Mouse (Mus musculus) forebrain, postnatal 0 days (tissue): ENCODE results near the gene Snrnp70. TPM values are rescaled to one million over a fixed set of nuclear protein-coding genes. Genes with fewer than 3 reads are reported as not detected.

ENCODE experiments used
- ATAC-seq: fragments of 200-750 bp; cut with Nextera tagmentation; 2 replicates; pipeline ENCODE4 v1.8.0; 2017; ENCODE audit warnings: mild to moderate bottlenecking, moderate library complexity
- DNase-seq: peaks from one replicate; pipeline ENCODE4 v3.0.0-alpha.2; 2015
- H3K27ac ChIP-seq: fragments of 300-500 bp; sonication (generic); 2 replicates; pipeline ENCODE4 v1.5.1; 2014; ENCODE audit warnings: low read depth, mild to moderate bottlenecking, antibody characterized with exemption, low read length, moderate library complexity, mixed read lengths
- H3K27me3 ChIP-seq: fragments of 300-500 bp; sonication (generic); 2 replicates; pipeline ENCODE4 v1.6.1; 2014; ENCODE audit warnings: mild to moderate bottlenecking, low read length, mixed read lengths; ENCODE audit not compliant: insufficient read depth
- H3K36me3 ChIP-seq: fragments of 300-500 bp; sonication (generic); 2 replicates; pipeline ENCODE4 v1.6.1; 2014; ENCODE audit warnings: mild to moderate bottlenecking, moderate library complexity; ENCODE audit not compliant: insufficient read depth
- H3K4me1 ChIP-seq: fragments of 300-500 bp; sonication (generic); 2 replicates; pipeline ENCODE4 v1.6.1; 2014; ENCODE audit warnings: antibody characterized with exemption; ENCODE audit not compliant: insufficient read depth
- H3K4me2 ChIP-seq: fragments of 300-500 bp; sonication (generic); 2 replicates; pipeline ENCODE4 v1.6.1; 2014; ENCODE audit warnings: low read depth, mild to moderate bottlenecking, moderate library complexity
- H3K4me3 ChIP-seq: fragments of 300-500 bp; sonication (generic); 2 replicates; pipeline ENCODE4 v1.5.1; 2014; ENCODE audit warnings: low read depth, low read length, mixed read lengths
- H3K9ac ChIP-seq: fragments of 300-500 bp; sonication (generic); 2 replicates; pipeline ENCODE4 v1.6.1; 2014; ENCODE audit warnings: mild to moderate bottlenecking
- H3K9me3 ChIP-seq: fragments of 300-500 bp; sonication (generic); 2 replicates; pipeline ENCODE4 v1.6.1; 2016; ENCODE audit warnings: low read length
- CTCF ChIP-seq: sonication (generic); IDR thresholded peaks from 2 replicates; pipeline ENCODE4 v1.5.1; 2016; ENCODE audit warnings: antibody characterized with exemption, control low read depth, low read depth
- WGBS: fragments of 180-500 bp; shearing (Covaris S2); extraction: QIAGEN DNeasy Blood & Tissue Kit; methylation state at CpG from one replicate; pipeline ENCODE4 v1.1.7; 2014; 5-methylcytosine and 5-hydroxymethylcytosine counted together
- polyA plus RNA-seq: library from polyadenylated mRNA; unstranded; fragments of >200 nt; fragmentation: Nextera tagmentation; extraction: Ambion mirVana; gene quantifications from 2 replicates; pipeline ENCODE4 v1.2.1, GENCODE M21; 2015
- total RNA-seq: library from RNA; depleted of rRNA; stranded (reverse); fragments of >200 nt; gene quantifications from 2 replicates; pipeline ENCODE4 v1.2.3, GENCODE M21; 2014

Gene Snrnp70
- total and polyA plus RNA-seq, 2 experiments from 2014 or later: 124 to 310 TPM

- H3K4me1 ChIP-seq: no peaks in the 10 kb centered on the region
- DNase-seq: no peak
- H3K27ac ChIP-seq: no peak overlapping the region
- no peak overlapping the region for H3K4me3 ChIP-seq
- WGBS: 75% methylated on average over 13 of the region's 13 CpGs
- H3K9me3 ChIP-seq: no peaks in the 10 kb centered on the region
- H3K27me3 ChIP-seq: no peaks in the 10 kb centered on the region
- ATAC-seq: no peak
- H3K4me2 ChIP-seq: no peak overlapping the region
- TF ChIP-seq CTCF: no peak
- no peak overlapping the region for H3K9ac ChIP-seq
- H3K36me3 ChIP-seq: peaks cover 64% of the 10 kb centered on the region
Measured at GRCm38 (mm10) chr7:45356087-45356486, 39.5 kb downstream of the Snrnp70 start.

- Histone ChIP-seq H3K27me3 (no peaks in the 10 kb centered on the region), H3K27ac (no peak overlapping the region), H3K4me1 (no peaks in the 10 kb centered on the region), H3K4me2 (no peak overlapping the region), H3K36me3 (peaks cover 69% of the 10 kb centered on the region), H3K9ac (no peak overlapping the region), H3K4me3 (no peak overlapping the region), H3K9me3 (no peaks in the 10 kb centered on the region)
- no peak for ATAC-seq
- DNase-seq: no peak
- no peak for TF ChIP-seq CTCF
- 79% methylated on average over 15 of the region's 15 CpGs for WGBS
Measured at GRCm38 (mm10) chr7:45355318-45356020, 40.1 kb downstream of the Snrnp70 start.

- WGBS: 30% methylated on average over 5 of the region's 5 CpGs
- TF ChIP-seq CTCF: no peak
- no peak for ATAC-seq
- Histone ChIP-seq H3K9me3 (no peaks in the 10 kb centered on the region), H3K27ac (no peak overlapping the region), H3K27me3 (no peaks in the 10 kb centered on the region), H3K9ac (no peak overlapping the region), H3K4me1 (no peaks in the 10 kb centered on the region), H3K4me2 (no peak overlapping the region), H3K36me3 (peaks cover 89% of the 10 kb centered on the region), H3K4me3 (no peak overlapping the region)
- no peak for DNase-seq
Measured at GRCm38 (mm10) chr7:45353041-45353440, 42.5 kb downstream of the Snrnp70 start.

- TF ChIP-seq CTCF: no peak
- no peak for DNase-seq
- H3K27me3 ChIP-seq: no peaks in the 10 kb centered on the region
- no peak overlapping the region for H3K9ac ChIP-seq
- H3K9me3 ChIP-seq: no peaks in the 10 kb centered on the region
- no peak overlapping the region for H3K4me3 ChIP-seq
- H3K27ac ChIP-seq: no peak overlapping the region
- 77% methylated on average over 13 of the region's 13 CpGs for WGBS
- no peaks in the 10 kb centered on the region for H3K4me1 ChIP-seq
- peaks cover 67% of the 10 kb centered on the region for H3K36me3 ChIP-seq
- no peak for ATAC-seq
- H3K4me2 ChIP-seq: no peak overlapping the region
Measured at GRCm38 (mm10) chr7:45346905-45347304, 48.6 kb downstream of the Snrnp70 start.

GRCm38 (mm10) chr7:45343543-45343942, 52.0 kb downstream of the Snrnp70 start:
- 30% methylated on average over 13 of the region's 13 CpGs for WGBS
- TF ChIP-seq CTCF: peak; percentile 38
- H3K27me3 ChIP-seq: peaks cover 5% of the 10 kb centered on the region; the same call in 1 of the 2 replicates
- H3K4me2 ChIP-seq: no peak overlapping the region
- H3K9ac ChIP-seq: no peak overlapping the region
- H3K9me3 ChIP-seq: no peaks in the 10 kb centered on the region
- peaks cover 48% of the 10 kb centered on the region for H3K36me3 ChIP-seq
- no peaks in the 10 kb centered on the region for H3K4me1 ChIP-seq
- no peak overlapping the region for H3K4me3 ChIP-seq
- no peak for ATAC-seq
- DNase-seq: no peak
- no peak overlapping the region for H3K27ac ChIP-seq

GRCm38 (mm10) chr7:45342081-45342480, 53.5 kb downstream of the Snrnp70 start:
- WGBS: 94% methylated on average over 11 of the region's 11 CpGs
- Histone ChIP-seq H3K4me3 (no peak overlapping the region), H3K9ac (no peak overlapping the region), H3K4me2 (no peak overlapping the region), H3K4me1 (no peaks in the 10 kb centered on the region), H3K27ac (no peak overlapping the region), H3K27me3 (peaks cover 5% of the 10 kb centered on the region; the same call in 1 of the 2 replicates), H3K36me3 (peaks cover 34% of the 10 kb centered on the region), H3K9me3 (no peaks in the 10 kb centered on the region)
- DNase-seq (no peak), ATAC-seq (no peak)
- no peak for TF ChIP-seq CTCF

GRCm38 (mm10) chr7:45341303-45341702, 54.2 kb downstream of the Snrnp70 start:
- peak; percentile 80 for ATAC-seq
- no peak overlapping the region for H3K27ac ChIP-seq
- no peaks in the 10 kb centered on the region for H3K9me3 ChIP-seq
- H3K36me3 ChIP-seq: peaks cover 29% of the 10 kb centered on the region
- no peak overlapping the region for H3K4me3 ChIP-seq
- no peak overlapping the region; the same call in 1 of the 2 replicates for H3K4me2 ChIP-seq
- DNase-seq: peak; percentile 86
- H3K9ac ChIP-seq: no peak overlapping the region
- H3K4me1 ChIP-seq: no peaks in the 10 kb centered on the region
- 6% methylated on average over 8 of the region's 8 CpGs for WGBS
- peaks cover 5% of the 10 kb centered on the region; the same call in 1 of the 2 replicates for H3K27me3 ChIP-seq
- TF ChIP-seq CTCF: peak; percentile 83
